Mouse (Mus musculus) spleen, adult 2 months (tissue): ENCODE measurements around the gene Vamp5. TPM values are rescaled to one million over a fixed set of nuclear protein-coding genes. Genes with fewer than 3 reads are reported as not detected.
A peak's percentile ranks its signal among the peaks of the same experiment; 100 is the strongest.

ENCODE experiments used
- DNase-seq, 2 experiments: peaks; one replicate each; pipeline versions ENCODE4 v3.0.0 to v3.0.0-alpha.2; 2012 to 2021; ENCODE audit warnings: low spot score in 2 of 2, low read depth in 1 of 2
- H3K27ac ChIP-seq: fragments of 200-500 bp; 2 replicates; pipeline ENCODE4 v1.5.1; 2012; ENCODE audit warnings: low read length, inconsistent platforms; ENCODE audit not compliant: insufficient read depth
- H3K27me3 ChIP-seq: fragments of 200-500 bp; 2 replicates; pipeline ENCODE4 v1.6.1; 2012; ENCODE audit warnings: mild to moderate bottlenecking, moderate library complexity, low read length, inconsistent platforms; ENCODE audit not compliant: control insufficient read depth, insufficient read depth
- H3K36me3 ChIP-seq: fragments of 200-500 bp; 2 replicates; pipeline ENCODE4 v1.6.1; 2012; ENCODE audit warnings: mild to moderate bottlenecking, low read length, inconsistent platforms; ENCODE audit not compliant: control insufficient read depth, insufficient read depth
- H3K4me1 ChIP-seq: fragments of 200-500 bp; 2 replicates; pipeline ENCODE4 v1.6.1; 2011; ENCODE audit warnings: inconsistent platforms; ENCODE audit not compliant: control insufficient read depth, insufficient read depth, insufficient read length
- H3K4me3 ChIP-seq: fragments of 200-500 bp; 2 replicates; pipeline ENCODE4 v1.5.1; 2011; ENCODE audit warnings: mild to moderate bottlenecking, inconsistent platforms; ENCODE audit not compliant: insufficient read depth, insufficient read length; ENCODE audit errors: extremely low read depth
- CTCF ChIP-seq: fragments of 200-500 bp; IDR thresholded peaks from 2 replicates; pipeline ENCODE4 v1.5.1; 2011; ENCODE audit warnings: mild to moderate bottlenecking, inconsistent platforms; ENCODE audit not compliant: insufficient read depth, insufficient read length, insufficient replicate concordance; ENCODE audit errors: extremely low read depth
- POLR2A ChIP-seq: fragments of 200-500 bp; IDR thresholded peaks from 2 replicates; pipeline ENCODE4 v1.6.1; 2011; ENCODE audit warnings: low read depth, low read length, inconsistent platforms
- WGBS: fragments of 180-500 bp; shearing (Covaris S2); methylation state at CpG from one replicate; pipeline ENCODE4 v1.1.7; 2018; 5-methylcytosine and 5-hydroxymethylcytosine counted together
- polyA plus RNA-seq: library from polyadenylated mRNA; depleted of rRNA; stranded (reverse); fragments of >200 nt; gene quantifications from 2 replicates; pipeline ENCODE4 v1.2.3, GENCODE M21; 2012; rRNA removed

Vamp5 gene
- polyA plus RNA-seq, 1 experiment, result 55.6 TPM

- TF ChIP-seq CTCF, result no peak
- no peak for TF ChIP-seq POLR2A
- no peak for DNase-seq
- no peaks in the 10 kb centered on the region for H3K4me1 ChIP-seq
- peaks cover 45% of the 10 kb centered on the region for H3K36me3 ChIP-seq
- no peak overlapping the region for H3K4me3 ChIP-seq
- WGBS, result 93% methylated on average over 5 of the region's 5 CpGs
- no peaks in the 10 kb centered on the region for H3K27me3 ChIP-seq
- no peak overlapping the region for H3K27ac ChIP-seq
These were observed 51.2 kb downstream of the Vamp5 start for GRCm38 (mm10) chr6:72329019-72329418.

GRCm38 (mm10) chr6:72326274-72326673, 54.0 kb downstream of the Vamp5 start:
- Histone ChIP-seq H3K4me1 (no peaks in the 10 kb centered on the region), H3K4me3 (no peak overlapping the region), H3K36me3 (peaks cover 53% of the 10 kb centered on the region), H3K27me3 (no peaks in the 10 kb centered on the region), H3K27ac (no peak overlapping the region)
- WGBS, result 65% methylated on average over 6 of the region's 6 CpGs
- peak; percentile 17 to 46 for DNase-seq
- TF ChIP-seq CTCF (no peak; the same call in 1 of the 2 replicates), POLR2A (no peak)

- TF ChIP-seq POLR2A (no peak), CTCF (no peak)
- Histone ChIP-seq H3K27me3 (no peaks in the 10 kb centered on the region), H3K4me1 (no peaks in the 10 kb centered on the region), H3K36me3 (peaks cover 63% of the 10 kb centered on the region), H3K4me3 (no peak overlapping the region), H3K27ac (no peak overlapping the region)
- WGBS, result 91% methylated on average over 6 of the region's 6 CpGs
- no peak for DNase-seq
These were observed 56.3 kb downstream of the Vamp5 start for GRCm38 (mm10) chr6:72323786-72324508.

GRCm38 (mm10) chr6:72322936-72323335, 57.3 kb downstream of the Vamp5 start:
- Histone ChIP-seq H3K27me3 (no peaks in the 10 kb centered on the region), H3K36me3 (peaks cover 59% of the 10 kb centered on the region), H3K4me1 (no peaks in the 10 kb centered on the region), H3K4me3 (no peak overlapping the region), H3K27ac (no peak overlapping the region)
- whole genome bisulfite sequencing, result 90% methylated on average over 3 of the region's 3 CpGs
- TF ChIP-seq CTCF (no peak), POLR2A (no peak)
- no peak for DNase-seq

- Histone ChIP-seq H3K4me1 (no peaks in the 10 kb centered on the region), H3K36me3 (peaks cover 41% of the 10 kb centered on the region), H3K27ac (no peak overlapping the region), H3K27me3 (no peaks in the 10 kb centered on the region), H3K4me3 (no peak overlapping the region)
- WGBS, result 71% methylated on average over 11 of the region's 11 CpGs
- TF ChIP-seq POLR2A, result no peak
- TF ChIP-seq CTCF, result no peak
- no peak for DNase-seq
These were observed 61.2 kb downstream of the Vamp5 start for GRCm38 (mm10) chr6:72319019-72319418.

Other genes with a start within 250 kb of the Vamp5 start
- gene Atoh8, start 144.9 kb downstream of the Vamp5 start, polyA plus RNA-seq, result 9.3 and 10.7 TPM in 2 replicates
- gene Sftpb, start 75.9 kb downstream of the Vamp5 start, polyA plus RNA-seq, result 0.15 and 0.32 TPM in 2 replicates
- 14.8 and 15.3 TPM in 2 replicates for gene Usp39, start 35.3 kb downstream of the Vamp5 start, polyA plus RNA-seq
- 19.9 and 23.1 TPM in 2 replicates for gene 0610030E20Rik, start 33.2 kb downstream of the Vamp5 start, polyA plus RNA-seq
- gene Tmem150a, start 25.0 kb downstream of the Vamp5 start, polyA plus RNA-seq, result 21.7 and 24.6 TPM in 2 replicates
- 62.4 and 65.8 TPM in 2 replicates for gene Rnf181, start 13.5 kb downstream of the Vamp5 start, polyA plus RNA-seq
- 100 and 107 TPM in 2 replicates for gene Vamp8, start 10.2 kb upstream of the Vamp5 start, polyA plus RNA-seq
- gene Ggcx, start 33.8 kb upstream of the Vamp5 start, polyA plus RNA-seq, result 7.3 and 7.6 TPM in 2 replicates
- gene Mat2a, start 59.1 kb upstream of the Vamp5 start, polyA plus RNA-seq, result 45.0 and 50.9 TPM in 2 replicates
- gene Sh2d6, start 141.2 kb upstream of the Vamp5 start, polyA plus RNA-seq, result 0.52 and 0.55 TPM in 2 replicates
- gene Capg, start 163.9 kb upstream of the Vamp5 start, polyA plus RNA-seq, result 130 and 135 TPM in 2 replicates
- 12.2 and 12.9 TPM in 2 replicates for gene Elmod3, start 217.9 kb upstream of the Vamp5 start, polyA plus RNA-seq
- 5.5 and 5.9 TPM in 2 replicates for gene Retsat, start 218.0 kb upstream of the Vamp5 start, polyA plus RNA-seq
- 14.9 and 15.8 TPM in 2 replicates for gene Tgoln1, start 236.5 kb upstream of the Vamp5 start, polyA plus RNA-seq